Mouse (Mus musculus): Measurements from ENCODE around the gene Plppr4. TPM values are rescaled to one million over a fixed set of nuclear protein-coding genes. Genes with fewer than 3 reads are reported as not detected.

The Plppr4 gene
- total and polyA plus RNA-seq, 3 experiments = not detected

DNA sequence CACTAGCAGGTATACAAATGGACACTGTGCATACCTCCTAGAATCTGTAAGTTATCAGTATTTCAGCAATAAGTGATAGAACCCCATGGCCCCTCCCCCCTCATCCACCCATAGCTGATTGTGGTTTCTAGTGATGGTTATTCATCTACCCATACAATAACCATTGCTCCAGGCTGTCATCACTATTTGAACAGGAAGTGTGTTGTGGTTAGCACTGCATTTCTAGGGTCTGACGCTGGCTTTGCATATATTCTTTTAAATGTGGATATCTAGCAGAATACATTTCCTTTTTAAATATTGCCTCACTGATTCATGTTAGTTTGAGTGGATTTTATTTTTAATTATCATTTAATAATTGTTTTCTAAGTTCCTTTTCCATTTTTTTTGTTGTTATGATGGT lies 62.9 kb downstream of the Plppr4 start:
- TF ChIP-seq ELF1 (IDR thresholded peaks at IDR 0.05; ENCODE audit: low read depth, low read length) (no peak), IRF4 (IDR thresholded peaks at IDR 0.05; ENCODE audit: low read depth, low read length) (no peak), MAX (IDR thresholded peaks at IDR 0.05; ENCODE audit: low read length) (no peak), ETS1 (conservative IDR thresholded peaks at IDR 0.05; ENCODE audit: low read depth, low read length) (no peak), NELFE (IDR thresholded peaks at IDR 0.05; ENCODE audit: low read depth, low read length) (no peak), RAD21 (IDR thresholded peaks at IDR 0.05; ENCODE audit: low read depth, low read length) (no peak), E2F4 (IDR thresholded peaks at IDR 0.05; ENCODE audit: insufficient replicate concordance, low read depth, low read length) (no peak), JUND (conservative IDR thresholded peaks at IDR 0.05; ENCODE audit: low read depth, low read length) (no peak), TCF12 (IDR thresholded peaks at IDR 0.05; ENCODE audit: low read depth, low read length) (no peak), USF2 (conservative IDR thresholded peaks at IDR 0.05; ENCODE audit: low read depth, low read length) (no peak), EP300 (IDR thresholded peaks at IDR 0.05; ENCODE audit: low read length) (no peak), NRF1 (IDR thresholded peaks at IDR 0.05; ENCODE audit: low read depth, low read length) (no peak), JUN (IDR thresholded peaks at IDR 0.05; ENCODE audit: insufficient read depth, low read depth, low read length) (no peak), PAX5 (IDR thresholded peaks at IDR 0.05; ENCODE audit: low read length) (no peak), MYC (IDR thresholded peaks at IDR 0.05; ENCODE audit: low read depth, low read length) (no peak), SMC3 (IDR thresholded peaks at IDR 0.05; ENCODE audit: low read depth, low read length) (no peak), MAFK (IDR thresholded peaks at IDR 0.05; ENCODE audit: insufficient replicate concordance, low read length) (no peak), CHD2 (IDR thresholded peaks at IDR 0.05; ENCODE audit: low read length) (no peak)
- peak; percentile 49 for DNase-seq (ENCODE audit: extremely low read depth)
- Histone ChIP-seq H3K36me3 (replicated peaks in 1 of 2; ENCODE audit: control insufficient read depth in 1 of 2, insufficient read depth in 1 of 2, low read length in 1 of 2) (no peaks in the 10 kb centered on the region), H3K4me1 (ENCODE audit: control insufficient read depth in 1 of 2, insufficient read depth in 2 of 2) (peaks cover 11 to 66% of the 10 kb centered on the region in 2 experiments), H3K9ac (ENCODE audit: insufficient read depth, low read depth) (no peak overlapping the region), H3K27me3 (replicated peaks) (no peaks in the 10 kb centered on the region), H3K9me3 (replicated peaks; ENCODE audit: low read length) (no peaks in the 10 kb centered on the region), H3K79me2 (replicated peaks; ENCODE audit: control insufficient read depth, extremely low read depth, insufficient read depth, poor library complexity, severe bottlenecking) (no peaks in the 10 kb centered on the region), H3K4me3 (replicated peaks in 1 of 3; ENCODE audit: low read depth in 2 of 3, low read length in 2 of 3, poor library complexity in 1 of 3) (no peak overlapping the region), H3K4me2 (ENCODE audit: insufficient read depth, low read depth, poor library complexity, severe bottlenecking) (no peak overlapping the region), H3K27ac (ENCODE audit: insufficient read depth, low read depth) (no peak overlapping the region)
- dilution Hi-C loops (cut with MboI; ENCODE audit: extremely low pct_ligation_motif_present, extremely low pct_unique_long_range_greater_than_20kb, low sequenced_read_pairs) = no loop called here
- in situ Hi-C loops (cut with MboI; ENCODE audit: low pct_ligation_motif_present, low pct_unique_long_range_greater_than_20kb, low sequenced_read_pairs) = no loop called here

GRCm38 (mm10) chr3:117294308-117294925 lies 66.3 kb downstream of the Plppr4 start:
- in situ Hi-C loops (cut with MboI; ENCODE audit: low pct_ligation_motif_present, low pct_unique_long_range_greater_than_20kb, low sequenced_read_pairs) = no loop called here
- peak overlapping the region; percentile 33; the same call in 1 of the 2 replicates for H3K9ac ChIP-seq (ENCODE audit: insufficient read depth, low read depth)
- peak; percentile 66 for TF ChIP-seq IRF4 (IDR thresholded peaks at IDR 0.05; ENCODE audit: low read depth, low read length)
- TF ChIP-seq MAX (IDR thresholded peaks at IDR 0.05; ENCODE audit: low read length) = peak; percentile 89
- TF ChIP-seq TCF12 (IDR thresholded peaks at IDR 0.05; ENCODE audit: low read depth, low read length) = 0 out of 2 replicates have a peak, but pooled peaks have one; percentile 13
- peak; percentile 95 for TF ChIP-seq MYC (IDR thresholded peaks at IDR 0.05; ENCODE audit: low read depth, low read length)
- no peak for TF ChIP-seq TBP (conservative IDR thresholded peaks at IDR 0.05; ENCODE audit: low read depth, low read length)
- no peak for TF ChIP-seq SIN3A (IDR thresholded peaks at IDR 0.05; ENCODE audit: low read length)
- TF ChIP-seq POLR2A (IDR thresholded peaks at IDR 0.05; ENCODE audit: low read depth, low read length) = no peak
- TF ChIP-seq PAX5 (IDR thresholded peaks at IDR 0.05; ENCODE audit: low read length) = no peak
- peak; percentile 56; the same call in 1 of the 2 replicates for TF ChIP-seq MXI1 (IDR thresholded peaks at IDR 0.05; ENCODE audit: low read depth, low read length)
- peak; percentile 79 for TF ChIP-seq BHLHE40 (IDR thresholded peaks at IDR 0.05; ENCODE audit: low read depth, low read length)
- no peak for TF ChIP-seq ZNF384 (IDR thresholded peaks at IDR 0.05; ENCODE audit: low read depth, low read length)
- peak; percentile 82 for TF ChIP-seq EP300 (IDR thresholded peaks at IDR 0.05; ENCODE audit: low read length)
- TF ChIP-seq RAD21 (IDR thresholded peaks at IDR 0.05; ENCODE audit: low read depth, low read length) = no peak
- no peak for TF ChIP-seq E2F4 (IDR thresholded peaks at IDR 0.05; ENCODE audit: insufficient replicate concordance, low read depth, low read length)
- no peak for TF ChIP-seq GABPA (IDR thresholded peaks at IDR 0.05; ENCODE audit: insufficient replicate concordance, low read depth, low read length)
- TF ChIP-seq MEF2A (IDR thresholded peaks at IDR 0.05; ENCODE audit: borderline replicate concordance, low read depth, low read length) = peak; percentile 40; the same call in 1 of the 2 replicates

More at GRCm38 (mm10) chr3:117294308-117294925, 66.3 kb downstream of the Plppr4 start:
- peak; percentile 48 for DNase-seq (ENCODE audit: extremely low read depth)
- Histone ChIP-seq H3K4me3 (replicated peaks in 1 of 3; ENCODE audit: low read depth in 2 of 3, low read length in 2 of 3, poor library complexity in 1 of 3) (no peak overlapping the region), H3K9me3 (replicated peaks; ENCODE audit: low read length) (no peaks in the 10 kb centered on the region), H3K79me2 (replicated peaks; ENCODE audit: control insufficient read depth, extremely low read depth, insufficient read depth, poor library complexity, severe bottlenecking) (no peaks in the 10 kb centered on the region), H3K36me3 (replicated peaks in 1 of 2; ENCODE audit: control insufficient read depth in 1 of 2, insufficient read depth in 1 of 2, low read length in 1 of 2) (no peaks in the 10 kb centered on the region), H3K27me3 (replicated peaks) (no peaks in the 10 kb centered on the region), H3K27ac (ENCODE audit: insufficient read depth, low read depth) (no peak overlapping the region), H3K4me1 (ENCODE audit: control insufficient read depth in 1 of 2, insufficient read depth in 2 of 2) (peaks cover 5 to 47% of the 10 kb centered on the region in 2 experiments; a peak in 3 of 4 replicates), H3K4me2 (ENCODE audit: insufficient read depth, low read depth, poor library complexity, severe bottlenecking) (peak overlapping the region; percentile 45; the same call in 1 of the 2 replicates)
- dilution Hi-C loops (cut with MboI; ENCODE audit: extremely low pct_ligation_motif_present, extremely low pct_unique_long_range_greater_than_20kb, low sequenced_read_pairs) = no loop called here
